Mouse (Mus musculus) embryonic fibroblast, embryonic 13.5 days (primary cell): Measurements from ENCODE around the gene Zfp1. TPM values are rescaled to one million over a fixed set of nuclear protein-coding genes. Genes with fewer than 3 reads are reported as not detected.

Experiments used
- H3K27ac ChIP-seq: 2 replicates; pipeline ENCODE4 v1.5.1; 2012; ENCODE audit warnings: low read length, control low read depth, inconsistent platforms; ENCODE audit not compliant: insufficient read depth
- H3K4me1 ChIP-seq: 2 replicates; pipeline ENCODE4 v1.6.1; 2011; ENCODE audit warnings: low read length; ENCODE audit not compliant: control insufficient read depth, insufficient read depth
- H3K4me3 ChIP-seq: 2 replicates; pipeline ENCODE4 v1.5.1; 2011; ENCODE audit warnings: mild to moderate bottlenecking, control low read depth, low read length; ENCODE audit not compliant: insufficient read depth
- CTCF ChIP-seq: IDR thresholded peaks from 2 replicates; pipeline ENCODE4 v1.5.1; 2011; ENCODE audit warnings: mild to moderate bottlenecking, control low read depth, low read length, moderate library complexity, borderline replicate concordance; ENCODE audit not compliant: insufficient read depth
- POLR2A ChIP-seq: IDR thresholded peaks from 2 replicates; pipeline ENCODE4 v1.6.1; 2011; ENCODE audit warnings: low read depth, mild to moderate bottlenecking, control low read depth, low read length, moderate library complexity
- polyA plus RNA-seq: library from polyadenylated mRNA; stranded (reverse); fragments of >200 nt; gene quantifications from 2 replicates; pipeline ENCODE4 v1.2.4, GENCODE M21; 2011; ENCODE audit warnings: low read depth; ENCODE audit not compliant: missing spikeins, insufficient read length

The Zfp1 gene
- 7.2 and 11.7 TPM in 2 replicates for polyA plus RNA-seq

- H3K27ac ChIP-seq, result peak within 1 kb of the TSS; percentile 95
- no peak for TF ChIP-seq CTCF
- peak; percentile 78 for TF ChIP-seq POLR2A
- peaks cover 6% of the 10 kb centered on the region; the same call in 1 of the 2 replicates for H3K4me1 ChIP-seq
- H3K4me3 ChIP-seq, result peak within 1 kb of the TSS; percentile 85
Measured at GRCm38 (mm10) chr8:111643264-111644141, at the start of gene Zfp1. Gene Zfp1, plus strand, starts transcription at chr8:111643401.

GRCm38 (mm10) chr8:111594044-111594840 is 49.0 kb upstream of the Zfp1 start:
- TF ChIP-seq POLR2A, result no peak
- no peak for TF ChIP-seq CTCF
- Histone ChIP-seq H3K4me3 (no peak overlapping the region), H3K4me1 (peaks cover 29% of the 10 kb centered on the region), H3K27ac (no peak overlapping the region)

- Histone ChIP-seq H3K4me3 (no peak overlapping the region), H3K4me1 (peaks cover 25% of the 10 kb centered on the region), H3K27ac (no peak overlapping the region)
- no peak for TF ChIP-seq CTCF
- no peak for TF ChIP-seq POLR2A
Measured at GRCm38 (mm10) chr8:111594951-111595350, 48.2 kb upstream of the Zfp1 start.

GRCm38 (mm10) chr8:111595712-111596484 is 47.3 kb upstream of the Zfp1 start:
- Histone ChIP-seq H3K27ac (0 out of 2 replicates have a peak overlapping the region, but pooled peaks have one; percentile 79), H3K4me1 (peaks cover 17% of the 10 kb centered on the region), H3K4me3 (no peak overlapping the region)
- TF ChIP-seq POLR2A (no peak), CTCF (no peak)

- H3K4me3 ChIP-seq, result no peak overlapping the region
- TF ChIP-seq POLR2A (no peak), CTCF (no peak)
- peaks cover 15% of the 10 kb centered on the region for H3K4me1 ChIP-seq
- peak overlapping the region; percentile 79 for H3K27ac ChIP-seq
Measured at GRCm38 (mm10) chr8:111596485-111596821, 46.7 kb upstream of the Zfp1 start.

- Histone ChIP-seq H3K4me3 (no peak overlapping the region), H3K4me1 (peaks cover 19% of the 10 kb centered on the region), H3K27ac (peak overlapping the region; percentile 79)
- TF ChIP-seq CTCF (no peak), POLR2A (no peak)
Measured at GRCm38 (mm10) chr8:111597310-111597709, 45.9 kb upstream of the Zfp1 start.

GRCm38 (mm10) chr8:111599707-111600444 is 43.3 kb upstream of the Zfp1 start:
- Histone ChIP-seq H3K4me3 (no peak overlapping the region), H3K4me1 (peaks cover 17% of the 10 kb centered on the region), H3K27ac (no peak overlapping the region)
- TF ChIP-seq CTCF (no peak), POLR2A (no peak)

GRCm38 (mm10) chr8:111602050-111602449 is 41.2 kb upstream of the Zfp1 start:
- Histone ChIP-seq H3K27ac (no peak overlapping the region), H3K4me3 (no peak overlapping the region), H3K4me1 (peaks cover 10% of the 10 kb centered on the region)
- TF ChIP-seq POLR2A (no peak), CTCF (no peak)

- Histone ChIP-seq H3K27ac (no peak overlapping the region), H3K4me3 (no peak overlapping the region), H3K4me1 (peaks cover 5% of the 10 kb centered on the region; the same call in 1 of the 2 replicates)
- TF ChIP-seq POLR2A (no peak), CTCF (no peak)
Measured at GRCm38 (mm10) chr8:111604986-111605385, 38.2 kb upstream of the Zfp1 start.

GRCm38 (mm10) chr8:111606961-111607360 is 36.2 kb upstream of the Zfp1 start:
- TF ChIP-seq CTCF, result no peak
- TF ChIP-seq POLR2A, result no peak
- Histone ChIP-seq H3K4me3 (no peak overlapping the region), H3K4me1 (peaks cover 2% of the 10 kb centered on the region; the same call in 1 of the 2 replicates)

More at GRCm38 (mm10) chr8:111606961-111607360, 36.2 kb upstream of the Zfp1 start:
- no peak overlapping the region for H3K27ac ChIP-seq
